ENCODE assay signal across 10 mouse cellular contexts in genomic region chr2:27734328-27734727, GRCm38 (mm10). TPM values are rescaled to one million over a fixed set of nuclear protein-coding genes. Genes with fewer than 3 reads are reported as not detected.
DNase-seq lines count a peak whose midpoint lies in the region; ATAC-seq and TF ChIP-seq lines count a peak whose summit lies in the region.
"Had no signal": no experiment of that assay in that cellular context is flagged by ENCODE, and none has a peak within 500 bp of the region (broad histone marks: within the 10 kb centered on the region; RNA-seq: fewer than 3 reads in every experiment).

No protein-coding gene starts in this region.

- H3K27me3 ChIP-seq in lung, embryonic 15.5 days, result no peaks in the 10 kb centered on the region
- H3K27me3 ChIP-seq in kidney, postnatal 0 days (ENCODE audit: insufficient read depth, low read length), result no peaks in the 10 kb centered on the region

- intact Hi-C loops in left cerebral cortex, postnatal 14 days (cut with DNase I), result no loop called here
- intact Hi-C loops in left cerebral cortex, adult 2 months (cut with DNase I), result no loop called here

- H3K9me3 ChIP-seq in lung, embryonic 15.5 days, result no peaks in the 10 kb centered on the region
- no peaks in the 10 kb centered on the region for H3K9me3 ChIP-seq in kidney, postnatal 0 days (replicated peaks; ENCODE audit: low read length)

- 0 out of 2 replicates have a peak overlapping the region, but pooled peaks have one; percentile 3 for H3K9ac ChIP-seq in lung, embryonic 15.5 days
- no peak overlapping the region for H3K9ac ChIP-seq in kidney, postnatal 0 days (ENCODE audit: low read depth, low read length)

- no peak overlapping the region for H3K4me3 ChIP-seq in lung, embryonic 15.5 days
- no peak overlapping the region for H3K4me3 ChIP-seq in lung, adult 2 months (replicated peaks; ENCODE audit: extremely low read depth, low read depth, low read length)
- no peak overlapping the region for H3K4me3 ChIP-seq in kidney, postnatal 0 days (replicated peaks; ENCODE audit: low read depth, low read length)
- no peak overlapping the region for H3K4me3 ChIP-seq in left cerebral cortex, adult 2 months

- TF ChIP-seq CTCF in lung, adult 2 months (IDR thresholded peaks at IDR 0.05; ENCODE audit: insufficient read depth, low read length), result no peak
- no peak for TF ChIP-seq CTCF in kidney, postnatal 0 days (IDR thresholded peaks at IDR 0.05; ENCODE audit: low read depth)
- no peak for TF ChIP-seq CTCF in left cerebral cortex, adult 2 months (IDR thresholded peaks at IDR 0.05)

- DNase-seq in lung, adult 2 months, result no peak
- DNase-seq in forelimb bud, embryonic 11.5 days (ENCODE audit: low read depth, low spot score), result peak; percentile 39
- DNase-seq in kidney, postnatal 0 days (ENCODE audit: low spot score), result peak; percentile 30
- DNase-seq in skeletal muscle tissue, adult 2 months (ENCODE audit: low read depth, low spot score), result peak; percentile 44
- DNase-seq in left cerebral cortex, postnatal 14 days (ENCODE audit: low spot score in 2 of 2), result no peak
- no peak for DNase-seq in spleen, postnatal 10 days (ENCODE audit: low spot score in 2 of 2)
- DNase-seq in left cerebral cortex, adult 2 months (ENCODE audit: extremely low spot score in 1 of 2, low spot score in 2 of 2), result no peak
- DNase-seq: embryo, embryonic 11 days had no signal

- H3K36me3 ChIP-seq in lung, embryonic 15.5 days, result peaks cover 12% of the 10 kb centered on the region; the same call in 1 of the 2 replicates
- 0 out of 2 replicates have a peak, but pooled peaks cover 10% of the 10 kb centered on the region for H3K36me3 ChIP-seq in kidney, postnatal 0 days (ENCODE audit: insufficient read depth, low read length)

- 0% methylated on average over 1 of the region's 1 CpGs for WGBS in lung, embryonic 15.5 days
- WGBS in lung, adult 2 months, result 12% methylated on average over 1 of the region's 1 CpGs
- 16% methylated on average over 1 of the region's 1 CpGs for WGBS in kidney, postnatal 0 days

- 0 out of 2 replicates have a peak, but pooled peaks have one; percentile 27 for ATAC-seq in lung, embryonic 15.5 days (ENCODE audit: borderline replicate concordance, extremely low read depth, low FRiP score, low TSS enrichment)
- ATAC-seq in kidney, postnatal 0 days (replicated peaks; ENCODE audit: low FRiP score, low read depth), result no peak
- ATAC-seq: midbrain, embryonic 16.5 days had no signal

- H3K4me2 ChIP-seq in lung, embryonic 15.5 days, result no peak overlapping the region
- no peak overlapping the region for H3K4me2 ChIP-seq in kidney, postnatal 0 days (ENCODE audit: low read length)

- no peak for TF ChIP-seq POLR2A in lung, adult 2 months (IDR thresholded peaks at IDR 0.05; ENCODE audit: borderline replicate concordance, extremely low read depth, low read depth, low read length)

- H3K4me1 ChIP-seq in lung, embryonic 15.5 days, result peaks cover 57% of the 10 kb centered on the region
- peaks cover 26% of the 10 kb centered on the region for H3K4me1 ChIP-seq in lung, adult 2 months (ENCODE audit: control insufficient read depth, insufficient read depth, low read length)
- peaks cover 17% of the 10 kb centered on the region for H3K4me1 ChIP-seq in kidney, postnatal 0 days (replicated peaks; ENCODE audit: insufficient read depth, low read length)

- H3K27ac ChIP-seq in lung, embryonic 15.5 days, result peak overlapping the region; percentile 62
- 0 out of 2 replicates have a peak overlapping the region, but pooled peaks have one; percentile 50 for H3K27ac ChIP-seq in kidney, postnatal 0 days
- H3K27ac ChIP-seq in left cerebral cortex, adult 2 months, result no peak overlapping the region

RNA-seq across cellular contexts. Expression of gene Rxra, which starts 58.1 kb away (rescaled TPM):
- polyA plus RNA-seq in lung, embryonic 15.5 days (2015; fragmentation: Nextera tagmentation; extraction: Ambion mirVana), result 12.6 and 13.5 TPM in 2 replicates
- 71.3 and 81.8 TPM in 2 replicates for polyA plus RNA-seq in lung, adult 2 months (2012; rRNA removed)
- 9.4 and 9.6 TPM in 2 replicates for polyA plus RNA-seq in kidney, postnatal 0 days (2015; fragmentation: Nextera tagmentation; extraction: Ambion mirVana)
- 10 to 100 TPM; 15.6 to 16.2 TPM for total RNA-seq in left cerebral cortex, postnatal 14 days (2021)
- total RNA-seq in left cerebral cortex, adult 2 months (2021), result 10 to 100 TPM; 24.4 to 25.4 TPM

Comparison
In these comparisons a context has a peak if more than half of its experiments do, and no peak if none do; other contexts are left out.
1. DNase-seq: peak in forelimb bud, embryonic 11.5 days (single experiment), kidney, postnatal 0 days (single experiment) and skeletal muscle tissue, adult 2 months (single experiment); none in lung, adult 2 months (single experiment), left cerebral cortex, postnatal 14 days (0 of 2), spleen, postnatal 10 days (0 of 2) and left cerebral cortex, adult 2 months (0 of 2).